Mouse (Mus musculus) right cerebral cortex, postnatal 36 days (tissue): Measurements from ENCODE around the gene Vamp8.

Source experiments
- DNase-seq, 2 experiments: peaks; one replicate each; pipeline ENCODE4 v3.0.0; 2022; ENCODE audit warnings: low spot score in 2 of 2, mixed read lengths in 1 of 2

The Vamp8 gene

GRCm38 (mm10) chr6:72389941-72390771 lies at the start of gene Vamp8:
Vamp8 (minus strand) TSS chr6:72390703.
- peak in 1 of 2 experiments; percentile 17 for DNase-seq

- peak; percentile 94 to 96 for DNase-seq
Observed at GRCm38 (mm10) chr6:72439355-72440185, 49.1 kb upstream of the Vamp8 start, which contains the start of gene Mat2a. Mat2a (minus strand) TSS chr6:72439558.

- peak; percentile 92 to 94 for DNase-seq
Observed at GRCm38 (mm10) chr6:72438862-72439354, 48.4 kb upstream of the Vamp8 start.

- DNase-seq: no peak
Observed at GRCm38 (mm10) chr6:72438226-72438625, 47.7 kb upstream of the Vamp8 start.

GRCm38 (mm10) chr6:72432153-72432552 lies 41.6 kb upstream of the Vamp8 start:
- no peak for DNase-seq

- DNase-seq: no peak
Observed at GRCm38 (mm10) chr6:72430989-72431921, 40.8 kb upstream of the Vamp8 start.

- no peak for DNase-seq
Observed at GRCm38 (mm10) chr6:72429061-72429842, 38.7 kb upstream of the Vamp8 start.

- peak in 1 of 2 experiments; percentile 46 for DNase-seq
Observed at GRCm38 (mm10) chr6:72428036-72428435, 37.5 kb upstream of the Vamp8 start.

- DNase-seq: no peak
Observed at GRCm38 (mm10) chr6:72425646-72426045, 35.1 kb upstream of the Vamp8 start.

- no peak for DNase-seq
Observed at GRCm38 (mm10) chr6:72420901-72421300, 30.4 kb upstream of the Vamp8 start.

GRCm38 (mm10) chr6:72419806-72420205 lies 29.3 kb upstream of the Vamp8 start:
- DNase-seq: no peak

- no peak for DNase-seq
Observed at GRCm38 (mm10) chr6:72418279-72418678, 27.8 kb upstream of the Vamp8 start.

GRCm38 (mm10) chr6:72415964-72416772 lies 25.7 kb upstream of the Vamp8 start:
- DNase-seq: no peak

- DNase-seq: no peak
Observed at GRCm38 (mm10) chr6:72415181-72415580, 24.7 kb upstream of the Vamp8 start.

- peak; percentile 92 for DNase-seq
Observed at GRCm38 (mm10) chr6:72414076-72414756, 23.7 kb upstream of the Vamp8 start, which contains the start of gene Ggcx. Ggcx (plus strand) TSS chr6:72414308.

- DNase-seq: no peak
Observed at GRCm38 (mm10) chr6:72410518-72410917, 20.0 kb upstream of the Vamp8 start.

GRCm38 (mm10) chr6:72410003-72410402 lies 19.5 kb upstream of the Vamp8 start:
- no peak for DNase-seq

- DNase-seq: no peak
Observed at GRCm38 (mm10) chr6:72409567-72409966, 19.1 kb upstream of the Vamp8 start.

- peak; percentile 74 to 77 for DNase-seq
Observed at GRCm38 (mm10) chr6:72407119-72407518, 16.6 kb upstream of the Vamp8 start.
